In the genomic region with DNA sequence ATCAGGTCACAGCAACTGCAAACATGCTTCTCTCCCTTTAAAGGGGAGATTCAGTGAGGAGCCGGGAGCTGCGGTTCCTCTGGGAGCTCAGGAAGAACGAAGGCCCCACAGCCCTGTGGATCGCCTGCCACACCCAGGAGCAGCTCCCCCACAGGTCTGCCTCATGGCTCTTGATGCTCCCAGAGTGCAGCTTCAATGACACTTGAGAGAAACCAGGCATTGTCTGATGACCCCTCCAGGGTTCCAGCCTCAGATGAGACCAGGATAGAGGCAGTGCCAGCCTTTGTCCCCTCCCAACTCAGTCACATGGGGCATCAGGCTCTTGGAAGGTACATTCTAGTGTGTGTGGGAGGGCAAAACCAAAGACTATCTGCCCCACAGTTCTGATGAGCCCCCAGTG, we compare ENCODE assay signal across 15 mouse cellular contexts. TPM values are rescaled to one million over a fixed set of nuclear protein-coding genes. Genes with fewer than 3 reads are reported as not detected.
DNase-seq lines count a peak whose midpoint lies in the region; ATAC-seq and TF ChIP-seq lines count a peak whose summit lies in the region.
"Had no signal": no experiment of that assay in that cellular context is flagged by ENCODE, and none has a peak within 500 bp of the region (broad histone marks: within the 10 kb centered on the region; RNA-seq: fewer than 3 reads in every experiment).

No protein-coding gene starts in this region.

- peak; percentile 18 for DNase-seq in adrenal gland, postnatal 14 days
- no peak for DNase-seq in adrenal gland, adult 8-10 months
- DNase-seq in frontal cortex, postnatal 36 days (ENCODE audit: low spot score in 2 of 2), result no peak
- no peak for DNase-seq in midbrain, embryonic 11.5 days (ENCODE audit: low spot score, missing footprints)
- DNase-seq in limb, embryonic 14.5 days (ENCODE audit: low spot score), result no peak
- DNase-seq in spleen, postnatal 36 days (ENCODE audit: low spot score in 2 of 2), result no peak
- DNase-seq: gastrocnemius, postnatal 25 days; liver, embryonic 13.5 days; thymus, postnatal 4 days had no signal

- H3K4me2 ChIP-seq in midbrain, embryonic 15.5 days, result no peak overlapping the region
- no peak overlapping the region for H3K4me2 ChIP-seq in midbrain, embryonic 11.5 days
- H3K4me2 ChIP-seq in limb, embryonic 14.5 days (replicated peaks; ENCODE audit: low read depth, low read length, severe bottlenecking), result no peak overlapping the region
- H3K4me2 ChIP-seq: forebrain, embryonic 13.5 days; kidney, embryonic 15.5 days; liver, embryonic 13.5 days; stomach, embryonic 15.5 days had no signal

- H3K27me3 ChIP-seq in midbrain, embryonic 15.5 days (replicated peaks), result no peaks in the 10 kb centered on the region
- H3K27me3 ChIP-seq in midbrain, embryonic 11.5 days (ENCODE audit: control insufficient read depth, insufficient read depth, low read length), result no peaks in the 10 kb centered on the region
- H3K27me3 ChIP-seq in limb, embryonic 14.5 days (ENCODE audit: control insufficient read depth, insufficient read depth, low read length), result no peaks in the 10 kb centered on the region
- H3K27me3 ChIP-seq: forebrain, embryonic 13.5 days; kidney, embryonic 15.5 days; liver, embryonic 13.5 days; stomach, embryonic 15.5 days had no signal

- H3K36me3 ChIP-seq in midbrain, embryonic 15.5 days (replicated peaks), result no peaks in the 10 kb centered on the region
- H3K36me3 ChIP-seq in midbrain, embryonic 11.5 days (ENCODE audit: control insufficient read depth, insufficient read depth, low read length), result no peaks in the 10 kb centered on the region
- H3K36me3 ChIP-seq in limb, embryonic 14.5 days (ENCODE audit: control insufficient read depth, insufficient read depth, low read length), result no peaks in the 10 kb centered on the region
- H3K36me3 ChIP-seq: kidney, embryonic 15.5 days; liver, embryonic 13.5 days; stomach, embryonic 15.5 days had no signal

- TF ChIP-seq POLR2A in limb, embryonic 14.5 days (IDR thresholded peaks at IDR 0.05; ENCODE audit: borderline replicate concordance, extremely low read depth, insufficient read depth, insufficient read length), result no peak

- 0 out of 2 replicates have a peak, but pooled peaks have one; percentile 12 for ATAC-seq in frontal cortex, adult (ENCODE audit: low TSS enrichment)
- no peak for ATAC-seq in midbrain, embryonic 15.5 days (replicated peaks)
- no peak for ATAC-seq in midbrain, embryonic 11.5 days (ENCODE audit: low FRiP score)
- ATAC-seq in limb, embryonic 14.5 days (ENCODE audit: low FRiP score, low read depth), result no peak
- ATAC-seq: forebrain, embryonic 13.5 days; lung, postnatal 0 days had no signal

- H3K4me3 ChIP-seq in midbrain, embryonic 15.5 days, result no peak overlapping the region
- no peak overlapping the region for H3K4me3 ChIP-seq in midbrain, embryonic 11.5 days (ENCODE audit: low read depth, low read length)
- no peak overlapping the region for H3K4me3 ChIP-seq in limb, embryonic 14.5 days (replicated peaks; ENCODE audit: low read length)
- H3K4me3 ChIP-seq: forebrain, embryonic 13.5 days; kidney, embryonic 15.5 days; liver, embryonic 13.5 days; stomach, embryonic 15.5 days had no signal

- 54% methylated on average over 4 of the region's 4 CpGs for WGBS in midbrain, embryonic 15.5 days
- 74% methylated on average over 4 of the region's 4 CpGs for WGBS in midbrain, embryonic 11.5 days
- 43% methylated on average over 4 of the region's 4 CpGs for WGBS in limb, embryonic 14.5 days

- no peak overlapping the region for H3K9ac ChIP-seq in midbrain, embryonic 15.5 days
- H3K9ac ChIP-seq in midbrain, embryonic 11.5 days (ENCODE audit: low read length), result no peak overlapping the region
- no peak overlapping the region; the same call in 1 of the 2 replicates for H3K9ac ChIP-seq in limb, embryonic 14.5 days (ENCODE audit: low read depth, low read length, severe bottlenecking)
- H3K9ac ChIP-seq: forebrain, embryonic 13.5 days; kidney, embryonic 15.5 days; liver, embryonic 13.5 days; stomach, embryonic 15.5 days had no signal

- peaks cover 31% of the 10 kb centered on the region for H3K4me1 ChIP-seq in midbrain, embryonic 15.5 days
- H3K4me1 ChIP-seq in midbrain, embryonic 11.5 days (ENCODE audit: control insufficient read depth, insufficient read depth, low read length), result no peaks in the 10 kb centered on the region; the same call in 1 of the 2 replicates
- peaks cover 25% of the 10 kb centered on the region for H3K4me1 ChIP-seq in limb, embryonic 14.5 days (ENCODE audit: control insufficient read depth, insufficient read depth, low read length)
- H3K4me1 ChIP-seq: stomach, embryonic 15.5 days had no signal

- 0 out of 2 replicates have a peak overlapping the region, but pooled peaks have one; percentile 32 for H3K27ac ChIP-seq in midbrain, embryonic 15.5 days
- H3K27ac ChIP-seq in midbrain, embryonic 11.5 days (ENCODE audit: low read depth, low read length), result no peak overlapping the region
- H3K27ac ChIP-seq in limb, embryonic 14.5 days (replicated peaks; ENCODE audit: low read depth, low read length), result peak overlapping the region; percentile 74
- H3K27ac ChIP-seq: forebrain, embryonic 13.5 days; kidney, embryonic 15.5 days; liver, embryonic 13.5 days; stomach, embryonic 15.5 days had no signal

- H3K9me3 ChIP-seq in midbrain, embryonic 15.5 days, result no peaks in the 10 kb centered on the region
- no peaks in the 10 kb centered on the region for H3K9me3 ChIP-seq in midbrain, embryonic 11.5 days (ENCODE audit: control insufficient read depth, low read length)
- H3K9me3 ChIP-seq in limb, embryonic 14.5 days (ENCODE audit: control insufficient read depth, low read length), result no peaks in the 10 kb centered on the region
- H3K9me3 ChIP-seq: forebrain, embryonic 13.5 days; kidney, embryonic 15.5 days; liver, embryonic 13.5 days; stomach, embryonic 15.5 days had no signal

RNA-seq across cellular contexts. Expression of a gene that starts 52.4 kb away (rescaled TPM):
- total RNA-seq in adrenal gland, postnatal 14 days (2021), result 39.4 and 43.1 TPM in 2 replicates
- total RNA-seq in adrenal gland, adult 8-10 months (2022), result 10 to 100 TPM; 57.4 to 70.1 (median 60.8) TPM
- polyA plus RNA-seq in midbrain, embryonic 15.5 days (2015; fragmentation: Nextera tagmentation; extraction: Ambion mirVana), result 78.5 and 87.4 TPM in 2 replicates
- 101 and 110 TPM in 2 replicates for polyA plus RNA-seq in midbrain, embryonic 11.5 days (2014; fragmentation: Nextera tagmentation; extraction: Ambion mirVana)
- 64.6 and 85.1 TPM in 2 replicates for polyA plus RNA-seq in limb, embryonic 14.5 days (2012; rRNA removed)
- polyA plus RNA-seq in limb, embryonic 14.5 days (2014; fragmentation: Nextera tagmentation; extraction: Ambion mirVana), result 72.5 and 84.8 TPM in 2 replicates

RNA-seq across cellular contexts. Expression of a gene that starts 59.2 kb away (rescaled TPM):
- 5.7 and 6.8 TPM in 2 replicates for total RNA-seq in adrenal gland, postnatal 14 days (2021)
- total RNA-seq in adrenal gland, adult 8-10 months (2022), result 10 to 100 TPM in 2 of 4 experiments, 1 to 10 TPM in 2; 9.1 to 13.9 (median 11.7) TPM
- polyA plus RNA-seq in midbrain, embryonic 15.5 days (2015; fragmentation: Nextera tagmentation; extraction: Ambion mirVana), result 86.9 and 95.6 TPM in 2 replicates
- polyA plus RNA-seq in midbrain, embryonic 11.5 days (2014; fragmentation: Nextera tagmentation; extraction: Ambion mirVana), result 17.6 and 18.3 TPM in 2 replicates
- 7.1 and 7.5 TPM in 2 replicates for polyA plus RNA-seq in limb, embryonic 14.5 days (2012; rRNA removed)
- 7.4 and 9.3 TPM in 2 replicates for polyA plus RNA-seq in limb, embryonic 14.5 days (2014; fragmentation: Nextera tagmentation; extraction: Ambion mirVana)
